Mouse (Mus musculus) kidney, adult 18-20 months (tissue): ENCODE measurements around the gene Olfr1220.

Experiments
- DNase-seq: peaks from one replicate; pipeline ENCODE4 v3.0.0; 2021

Gene Olfr1220

DNA sequence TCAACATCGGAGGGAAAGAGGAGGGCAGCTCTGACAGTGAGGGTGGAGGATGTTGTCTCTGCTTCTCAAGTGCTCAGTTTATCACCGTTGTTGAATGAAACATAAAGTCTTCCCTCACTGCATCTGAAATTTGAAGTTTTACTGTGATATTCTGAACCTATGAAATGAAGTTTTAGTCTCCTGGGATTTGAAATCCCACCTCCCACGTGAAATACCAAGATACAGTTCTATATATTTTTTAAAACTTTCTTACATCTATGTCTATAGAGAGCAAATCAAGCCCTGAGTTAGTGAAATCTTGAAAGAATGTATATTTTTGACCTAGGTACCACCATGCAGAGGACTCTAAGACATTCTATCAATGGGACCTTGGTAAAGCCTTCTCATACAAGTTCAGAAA, at the start of gene Olfr1220:
Gene Olfr1220 (minus strand): TSS at position 101 of the 400 bp plus-strand sequence.
- no peak for DNase-seq

- no peak for DNase-seq
Observed at GRCm38 (mm10) chr2:89151460-89151859, 44.8 kb upstream of the Olfr1220 start, which contains the start of gene Olfr1223. Olfr1223 (minus strand) TSS chr2:89151560.

DNA sequence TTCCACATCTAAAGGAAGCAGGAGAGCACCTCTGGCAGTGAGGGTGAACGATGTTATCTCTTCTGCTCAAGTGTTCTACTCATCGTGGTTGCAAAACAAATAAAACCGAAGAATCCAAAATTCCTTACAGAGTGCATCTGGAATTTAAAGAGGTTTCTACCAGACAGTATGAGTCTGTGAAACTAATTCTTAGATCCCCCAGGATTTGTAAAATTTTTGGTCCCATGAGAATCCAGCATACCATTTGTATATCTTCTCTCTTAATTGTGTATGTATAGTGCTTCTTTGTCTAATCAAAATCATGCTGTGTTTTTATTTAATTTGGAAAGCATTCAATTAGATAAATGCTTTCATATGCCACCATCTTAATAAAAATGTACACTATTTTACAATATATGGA, 26.3 kb upstream of the Olfr1220 start, which contains the start of gene Olfr1222:
Gene Olfr1222 (minus strand): TSS at position 101 of the 400 bp plus-strand sequence.
- no peak for DNase-seq

DNA sequence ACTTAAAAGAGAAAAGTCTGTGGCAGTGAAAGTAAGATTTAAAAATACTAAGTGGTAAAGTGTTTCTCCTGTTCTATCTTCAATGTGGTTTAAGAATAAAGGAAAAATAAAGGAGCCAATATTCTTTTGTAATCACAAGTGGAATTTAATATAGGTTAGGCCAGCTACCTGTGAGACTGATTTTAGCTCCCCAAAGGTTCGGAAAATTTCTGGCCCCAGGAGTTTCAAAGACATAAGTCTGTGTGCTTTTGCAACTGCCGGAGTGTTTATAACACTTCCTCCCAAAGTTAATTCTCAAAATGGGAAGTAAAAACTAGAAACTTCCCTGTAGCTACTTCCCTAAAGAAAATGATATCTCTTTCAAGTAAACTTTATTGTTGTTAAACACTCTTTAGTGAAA, 10.5 kb upstream of the Olfr1220 start, which contains the start of gene Olfr1221:
Gene Olfr1221 (minus strand): TSS at position 101 of the 400 bp plus-strand sequence.
- DNase-seq, result no peak

GRCm38 (mm10) chr2:89105651-89106050, 984 bp downstream of the Olfr1220 start:
- no peak for DNase-seq

DNA sequence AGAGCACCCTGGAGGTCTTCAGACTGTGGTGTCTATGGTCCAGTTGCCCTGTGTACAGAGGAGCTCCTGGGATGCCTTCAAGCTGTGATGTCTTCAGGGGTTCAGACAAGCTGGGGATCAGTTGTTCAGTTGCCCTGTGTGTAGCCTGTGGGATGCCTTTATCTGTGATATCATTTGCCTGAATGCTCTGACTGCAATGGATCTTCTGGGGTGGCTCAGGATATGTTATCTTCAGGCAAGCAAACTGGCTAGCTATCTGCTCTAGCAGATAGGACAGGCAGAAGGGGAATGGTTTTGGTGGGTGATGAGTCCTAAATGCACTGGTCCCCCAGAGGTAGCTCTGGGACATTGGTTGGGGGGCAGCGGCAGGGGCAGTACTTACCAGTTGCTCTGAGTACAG, 12.8 kb downstream of the Olfr1220 start:
- no peak for DNase-seq

DNA sequence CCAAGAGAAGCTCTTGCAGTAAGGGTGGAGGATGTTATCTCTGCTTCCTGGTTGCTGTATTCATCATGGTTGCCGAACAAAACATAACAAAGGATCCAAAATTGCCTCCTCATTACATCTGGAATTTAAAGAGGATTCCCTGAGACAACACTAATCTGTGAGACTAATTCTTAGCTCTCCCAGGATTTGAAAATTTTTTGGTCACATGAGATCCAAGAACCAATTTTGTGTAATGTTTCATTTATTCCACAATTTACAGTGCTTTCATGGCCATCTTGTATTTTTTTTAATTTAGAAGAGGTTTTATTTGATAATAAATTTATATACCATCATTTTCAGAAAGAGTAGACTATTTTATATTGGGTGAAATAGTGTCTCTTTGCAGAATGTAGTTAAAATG, 23.2 kb downstream of the Olfr1220 start, which contains the start of gene Olfr1219:
Gene Olfr1219 (minus strand): TSS at position 101 of the 400 bp plus-strand sequence.
- no peak for DNase-seq

DNA sequence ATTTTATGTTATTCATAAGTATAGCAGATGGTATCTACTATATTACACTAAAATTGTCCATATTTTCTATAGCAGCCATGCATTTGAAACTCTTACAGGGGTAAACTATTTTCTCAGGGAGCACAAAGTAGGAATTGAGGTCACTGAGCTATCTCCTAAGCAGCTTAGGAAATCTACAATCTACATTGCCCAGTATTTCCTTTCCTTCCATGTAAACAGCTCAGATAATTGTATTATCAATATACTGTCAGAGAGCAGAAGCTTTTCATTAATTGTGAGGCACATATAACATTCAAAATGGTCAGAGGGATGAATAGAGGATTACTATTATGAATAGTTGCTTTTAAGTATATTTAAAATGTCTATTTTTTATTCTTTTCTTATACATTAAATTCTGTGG, 25.1 kb downstream of the Olfr1220 start:
- no peak for DNase-seq

DNA sequence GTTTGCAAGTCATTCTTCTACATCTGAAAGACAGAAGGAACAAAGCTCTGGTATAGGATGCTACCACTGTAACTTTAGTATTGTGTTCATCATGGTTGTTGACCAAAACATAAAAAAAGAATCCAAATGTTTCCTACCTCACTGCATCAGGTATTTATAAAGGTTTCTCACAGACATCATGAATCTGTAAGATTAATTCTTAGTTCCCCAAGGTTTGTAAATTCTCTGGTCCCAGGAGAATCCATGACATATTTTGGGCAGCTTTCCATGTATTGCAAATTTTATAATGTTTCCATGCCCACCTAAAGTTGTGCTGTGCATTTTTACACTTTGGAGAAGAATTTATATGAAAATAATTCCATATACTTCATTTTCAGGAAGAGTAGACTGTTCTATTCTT, 45.5 kb downstream of the Olfr1220 start, which contains the start of gene Olfr1218:
Gene Olfr1218 (minus strand): TSS at position 101 of the 400 bp plus-strand sequence.
- no peak for DNase-seq
